Mouse (Mus musculus) lung, adult 2 months (tissue): ENCODE measurements around the gene Herc2. TPM values are rescaled to one million over a fixed set of nuclear protein-coding genes. Genes with fewer than 3 reads are reported as not detected.

Experiments
- DNase-seq: peaks from one replicate; pipeline ENCODE4 v3.0.0; 2022
- H3K4me1 ChIP-seq: fragments of 200-500 bp; 2 replicates; pipeline ENCODE4 v1.6.1; 2011; ENCODE audit warnings: low read length; ENCODE audit not compliant: control insufficient read depth, insufficient read depth
- H3K4me3 ChIP-seq: fragments of 200-500 bp; replicated peaks from 2 replicates; pipeline ENCODE3; 2011; ENCODE audit warnings: low read depth, mild to moderate bottlenecking, control low read depth, low read length; ENCODE audit errors: extremely low read depth
- CTCF ChIP-seq: fragments of 200-500 bp; IDR thresholded peaks from 2 replicates; pipeline ENCODE4 v1.5.1; 2011; ENCODE audit warnings: mild to moderate bottlenecking, low read length, control low read depth; ENCODE audit not compliant: insufficient read depth
- POLR2A ChIP-seq: fragments of 200-500 bp; IDR thresholded peaks from 2 replicates; pipeline ENCODE4 v1.6.1; 2011; ENCODE audit warnings: low read depth, mild to moderate bottlenecking, control low read depth, low read length, borderline replicate concordance; ENCODE audit errors: extremely low read depth
- WGBS: fragments of 180-500 bp; shearing (Covaris S2); methylation state at CpG from one replicate; pipeline ENCODE4 v1.1.7; 2018; 5-methylcytosine and 5-hydroxymethylcytosine counted together
- polyA plus RNA-seq: library from polyadenylated mRNA; depleted of rRNA; stranded (reverse); fragments of >200 nt; gene quantifications from 2 replicates; pipeline ENCODE4 v1.2.3, GENCODE M21; 2012

Herc2 gene
- polyA plus RNA-seq, 1 experiment: 23.7 TPM

DNA sequence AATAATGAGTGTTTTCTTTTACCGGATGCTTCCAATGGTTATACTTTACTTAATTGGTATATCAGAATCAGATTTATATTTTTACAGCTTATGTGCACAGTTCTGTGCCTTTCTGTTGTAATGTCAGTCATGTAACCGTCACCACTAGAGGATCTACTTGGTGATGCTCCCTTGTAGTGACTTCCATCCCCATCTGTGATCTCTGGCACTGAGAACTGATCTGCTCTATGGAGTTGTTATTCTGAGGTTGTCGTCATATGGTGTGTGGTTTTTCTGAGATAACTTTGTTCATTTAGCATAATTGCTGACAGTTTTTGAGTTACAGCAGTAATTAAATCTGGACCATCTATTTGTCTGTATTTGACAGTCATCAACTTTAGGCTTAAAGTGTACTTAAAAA lies 5.3 kb downstream of the Herc2 start:
- 82% methylated on average over 3 of the region's 3 CpGs for WGBS
- Histone ChIP-seq H3K4me3 (no peak overlapping the region), H3K4me1 (no peaks in the 10 kb centered on the region; the same call in none of the 2 replicates)
- TF ChIP-seq POLR2A (no peak), CTCF (no peak)
- DNase-seq: no peak

DNA sequence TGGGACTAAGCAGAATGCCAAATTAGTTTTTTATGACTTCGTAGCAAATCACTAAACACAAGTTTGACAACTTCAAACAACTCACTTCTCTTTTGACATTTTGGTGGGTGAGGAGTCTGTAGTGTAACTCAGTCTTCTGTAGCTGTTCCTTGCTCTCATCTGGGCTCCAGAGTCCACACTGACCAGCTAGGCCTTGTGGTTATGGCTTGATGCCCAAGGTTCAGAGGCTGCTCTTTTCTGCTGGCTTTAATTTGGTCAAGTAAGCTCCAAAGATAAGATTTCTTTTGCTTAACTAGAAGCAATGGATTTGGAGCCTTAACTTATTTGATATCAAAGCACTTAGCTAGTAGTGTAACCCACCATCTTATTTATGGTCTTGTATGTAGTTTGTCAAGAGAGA lies 14.9 kb downstream of the Herc2 start:
- Histone ChIP-seq H3K4me1 (no peaks in the 10 kb centered on the region; the same call in 1 of the 2 replicates), H3K4me3 (no peak overlapping the region)
- no peak for DNase-seq
- 87% methylated on average over 1 of the region's 1 CpGs for WGBS
- TF ChIP-seq POLR2A: no peak
- TF ChIP-seq CTCF: no peak

DNA sequence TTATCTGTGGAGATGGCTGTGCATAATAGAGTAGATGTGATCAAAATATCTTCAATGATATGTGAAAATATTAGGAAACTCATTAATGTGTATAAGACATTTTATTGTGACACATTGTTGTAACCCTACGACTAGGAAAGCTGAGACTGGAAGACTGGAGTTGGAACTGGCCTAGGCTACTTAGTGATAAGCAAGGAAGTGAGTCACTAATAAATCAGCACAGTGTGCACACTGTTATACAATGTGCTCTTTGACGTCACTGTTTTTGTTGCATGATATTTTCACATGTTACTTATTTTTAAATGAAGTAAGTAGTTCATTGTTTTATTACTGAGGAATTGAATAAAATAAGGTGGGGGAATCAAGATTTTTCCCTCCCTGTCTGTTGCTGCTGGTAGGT lies 16.1 kb downstream of the Herc2 start:
- TF ChIP-seq CTCF (no peak), POLR2A (no peak)
- no peak for DNase-seq
- H3K4me3 ChIP-seq: no peak overlapping the region

DNA sequence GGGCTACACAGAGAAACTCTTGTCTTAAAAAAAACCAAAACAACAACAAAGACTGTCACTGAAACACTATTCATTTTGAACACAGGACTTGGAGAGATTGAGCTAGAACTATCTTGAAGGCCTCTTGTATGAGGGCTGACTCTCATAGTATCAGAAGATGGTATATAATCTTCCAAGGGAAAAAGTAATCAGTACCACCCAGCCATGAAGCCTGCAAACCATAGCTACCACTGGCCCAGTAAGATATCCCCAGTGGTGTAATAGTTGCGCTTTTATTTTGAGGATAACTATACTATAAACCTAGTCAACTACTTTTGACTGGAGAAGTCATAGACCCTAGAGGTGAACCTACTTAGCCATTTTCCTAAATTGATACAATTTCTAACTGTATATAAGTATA lies 16.6 kb downstream of the Herc2 start:
- TF ChIP-seq POLR2A: no peak
- no peak for TF ChIP-seq CTCF
- 100% methylated on average over 1 of the region's 1 CpGs for WGBS
- no peak for DNase-seq
- H3K4me3 ChIP-seq: no peak overlapping the region
- H3K4me1 ChIP-seq: no peaks in the 10 kb centered on the region; the same call in 1 of the 2 replicates

More for the DNA sequence above, 16.1 kb downstream of the Herc2 start:
- no peaks in the 10 kb centered on the region; the same call in 1 of the 2 replicates for H3K4me1 ChIP-seq
- 21% methylated on average over 2 of the region's 2 CpGs for whole genome bisulfite sequencing

DNA sequence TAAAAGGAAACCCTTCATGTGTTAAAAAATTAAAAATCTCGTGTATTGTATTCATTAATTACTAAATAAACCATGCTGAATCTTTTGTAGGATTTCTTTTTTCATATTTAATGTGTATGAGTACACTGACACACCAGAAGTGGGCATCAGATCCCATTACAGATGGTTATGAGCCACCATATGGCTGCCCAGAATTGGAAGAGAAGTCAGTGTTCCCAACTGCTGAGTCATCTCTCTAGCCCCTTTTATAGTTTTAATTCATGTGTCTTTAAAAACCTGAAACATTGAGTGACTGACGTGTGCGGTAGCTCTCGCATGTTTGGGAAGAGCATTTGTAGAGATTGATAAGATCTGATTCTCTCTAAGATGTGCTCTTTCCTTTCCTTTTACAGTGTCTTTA lies 21.7 kb downstream of the Herc2 start:
- 85% methylated on average over 4 of the region's 4 CpGs for WGBS
- no peaks in the 10 kb centered on the region for H3K4me1 ChIP-seq
- no peak for TF ChIP-seq CTCF
- no peak for TF ChIP-seq POLR2A
- H3K4me3 ChIP-seq: no peak overlapping the region
- no peak for DNase-seq

DNA sequence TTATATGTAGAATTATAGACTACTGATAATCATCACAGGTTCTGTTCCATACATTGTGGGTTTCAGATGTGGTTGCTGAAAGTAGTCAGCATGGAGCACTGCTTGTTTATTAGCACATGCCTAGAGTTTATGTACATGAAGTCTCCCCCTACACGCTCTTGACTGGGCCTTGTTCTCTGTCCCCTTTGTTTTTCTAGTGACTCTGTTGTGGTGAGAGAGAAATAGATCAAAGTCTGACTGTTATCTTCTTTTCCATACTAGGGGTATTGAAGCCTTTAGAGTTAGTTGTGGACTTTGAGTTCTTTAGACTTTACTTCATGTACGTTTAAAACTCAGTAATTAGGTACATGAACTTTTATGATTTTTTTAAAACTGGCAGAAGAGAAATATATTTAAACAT lies 33.0 kb downstream of the Herc2 start:
- no peaks in the 10 kb centered on the region; the same call in 1 of the 2 replicates for H3K4me1 ChIP-seq
- DNase-seq: no peak
- WGBS: 81% methylated on average over 2 of the region's 2 CpGs
- TF ChIP-seq POLR2A (no peak), CTCF (no peak)
- H3K4me3 ChIP-seq: no peak overlapping the region

DNA sequence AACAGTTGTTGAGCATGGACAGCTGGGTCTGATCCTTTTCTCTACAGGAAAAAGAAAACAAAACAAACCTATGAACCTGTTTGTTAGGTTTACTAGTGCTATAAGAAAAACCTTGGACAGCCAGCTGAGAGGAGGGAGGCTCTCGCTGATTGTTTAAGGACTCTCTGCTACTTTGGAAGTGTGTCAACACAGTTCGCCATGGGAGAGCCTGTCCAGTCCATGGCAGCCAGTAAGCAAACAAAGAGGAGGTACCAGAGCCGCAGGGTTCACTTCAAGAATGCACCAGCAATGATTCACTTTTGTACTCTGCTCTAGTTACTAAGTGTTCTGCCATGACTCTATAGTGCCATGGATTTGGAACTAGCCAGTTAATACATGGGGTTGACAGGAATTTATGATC lies 39.1 kb downstream of the Herc2 start:
- no peak for DNase-seq
- TF ChIP-seq CTCF: no peak
- no peak for TF ChIP-seq POLR2A
- Histone ChIP-seq H3K4me3 (no peak overlapping the region), H3K4me1 (no peaks in the 10 kb centered on the region; the same call in 1 of the 2 replicates)
- WGBS: 64% methylated on average over 3 of the region's 3 CpGs

DNA sequence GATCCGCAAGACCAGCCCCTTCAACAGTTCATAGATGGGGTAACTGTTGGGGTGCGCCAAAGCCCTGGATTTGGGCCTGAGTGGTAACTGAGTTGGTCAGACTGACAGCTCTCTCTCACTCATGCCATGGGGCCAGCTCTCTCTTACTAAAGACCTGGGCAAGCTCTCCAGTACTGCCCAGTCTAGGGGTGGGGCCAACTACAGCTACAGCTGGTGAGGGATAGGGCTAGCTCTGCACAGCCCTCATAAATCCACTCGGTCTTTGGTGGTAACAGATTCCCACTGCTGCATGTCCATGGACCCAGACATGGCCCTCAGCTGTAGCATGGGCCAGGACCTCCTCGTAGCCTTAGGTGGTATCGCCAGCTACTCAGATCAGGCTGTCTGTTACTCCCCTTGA lies 41.4 kb downstream of the Herc2 start:
- no peak overlapping the region for H3K4me3 ChIP-seq
- no peaks in the 10 kb centered on the region; the same call in 1 of the 2 replicates for H3K4me1 ChIP-seq
- DNase-seq: no peak
- no peak for TF ChIP-seq CTCF
- no peak for TF ChIP-seq POLR2A
- WGBS: 93% methylated on average over 5 of the region's 5 CpGs

DNA sequence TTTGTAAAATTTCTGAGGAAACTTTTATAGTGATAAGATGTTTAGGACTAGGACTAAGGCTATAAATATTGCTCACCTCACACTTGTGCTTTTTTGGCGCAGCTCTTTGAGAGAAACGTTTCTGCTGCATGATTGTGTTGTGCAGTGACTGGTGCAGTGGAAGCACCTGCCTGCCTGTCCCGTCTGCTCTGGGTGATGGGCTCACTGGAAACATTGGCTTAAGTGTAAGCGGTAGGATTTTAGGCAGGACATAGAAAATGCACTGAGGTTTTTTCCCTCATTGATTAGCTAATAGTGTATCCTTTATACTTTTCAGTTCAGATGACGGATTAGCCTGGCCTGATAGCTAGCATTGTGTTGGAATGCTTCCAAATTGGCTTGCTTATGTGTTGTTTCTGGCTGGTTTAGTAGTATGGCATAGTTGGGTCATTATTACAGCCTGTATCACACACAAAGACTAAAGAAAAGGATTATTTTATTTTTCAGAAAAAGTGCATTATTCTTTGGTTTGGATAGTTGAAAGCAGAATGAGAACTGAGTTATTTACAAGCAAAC lies 52.4 kb downstream of the Herc2 start:
- no peak for DNase-seq
- 77% methylated on average over 5 of the region's 5 CpGs for WGBS
- TF ChIP-seq POLR2A (no peak), CTCF (no peak)
- H3K4me3 ChIP-seq: no peak overlapping the region
- H3K4me1 ChIP-seq: no peaks in the 10 kb centered on the region

DNA sequence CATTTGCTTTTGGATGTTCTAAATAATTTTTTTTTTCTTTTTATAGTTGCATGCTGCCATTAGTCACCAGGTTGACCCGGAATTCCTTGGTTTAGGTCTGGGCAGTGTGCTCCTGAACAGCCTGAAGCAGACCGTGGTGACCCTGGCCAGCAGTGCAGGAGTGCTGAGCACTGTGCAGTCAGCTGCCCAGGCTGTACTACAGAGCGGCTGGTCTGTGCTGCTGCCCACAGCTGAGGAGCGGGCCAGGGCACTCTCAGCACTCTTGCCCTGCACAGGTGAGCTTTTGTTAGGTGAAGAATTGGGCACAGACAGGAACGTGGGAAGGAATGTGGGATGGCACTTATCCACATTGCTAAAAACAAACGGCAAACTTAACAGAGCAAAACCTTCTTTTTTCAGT lies 63.0 kb downstream of the Herc2 start:
- no peak for DNase-seq
- H3K4me3 ChIP-seq: no peak overlapping the region
- TF ChIP-seq CTCF: no peak
- TF ChIP-seq POLR2A: no peak
- no peaks in the 10 kb centered on the region for H3K4me1 ChIP-seq
- WGBS: 91% methylated on average over 6 of the region's 6 CpGs

DNA sequence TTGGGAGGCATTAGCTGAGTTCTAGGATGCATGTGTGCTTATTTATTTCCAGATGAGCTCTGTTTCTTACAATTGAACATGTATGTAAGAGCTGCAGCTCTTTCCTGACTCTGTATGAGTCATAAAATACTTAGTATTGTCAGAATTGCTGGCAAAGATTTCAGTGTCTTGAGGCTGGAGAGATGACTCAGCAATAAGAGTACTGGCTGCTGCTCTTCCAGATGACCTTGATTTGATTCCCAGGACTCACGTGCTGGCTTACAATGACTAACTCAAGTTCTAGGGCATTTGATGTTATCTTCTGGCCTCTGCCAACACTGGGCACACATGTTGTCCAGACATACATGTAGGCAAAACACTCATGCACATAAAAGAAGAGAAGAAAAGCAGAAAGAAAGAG lies 64.2 kb downstream of the Herc2 start:
- no peak overlapping the region for H3K4me3 ChIP-seq
- TF ChIP-seq POLR2A (no peak), CTCF (no peak)
- no peaks in the 10 kb centered on the region for H3K4me1 ChIP-seq
- DNase-seq: no peak
- 40% methylated on average over 1 of the region's 1 CpGs for WGBS
